Mouse (Mus musculus): ENCODE measurements around the gene Mei1.

Gene Mei1

GRCm38 (mm10) chr15:82151176-82151575, 81.4 kb downstream of the Mei1 start:
- no peak for DNase-seq (ENCODE audit: low spot score)

- DNase-seq (ENCODE audit: low spot score): no peak
Measured at GRCm38 (mm10) chr15:82152022-82152421, 82.2 kb downstream of the Mei1 start.

GRCm38 (mm10) chr15:82152435-82152834, 82.6 kb downstream of the Mei1 start:
- DNase-seq (ENCODE audit: low spot score): no peak

- no peak for DNase-seq (ENCODE audit: low spot score)
Measured at GRCm38 (mm10) chr15:82156298-82156697, 86.5 kb downstream of the Mei1 start.

GRCm38 (mm10) chr15:82156902-82157301, 87.1 kb downstream of the Mei1 start:
- DNase-seq (ENCODE audit: low spot score): no peak

GRCm38 (mm10) chr15:82158243-82159035, 88.6 kb downstream of the Mei1 start:
- DNase-seq (ENCODE audit: low spot score): no peak

- no peak for DNase-seq (ENCODE audit: low spot score)
Measured at GRCm38 (mm10) chr15:82159471-82159870, 89.7 kb downstream of the Mei1 start.

- DNase-seq (ENCODE audit: low spot score): no peak
Measured at GRCm38 (mm10) chr15:82160731-82161640, 91.2 kb downstream of the Mei1 start.

- DNase-seq (ENCODE audit: low spot score): no peak
Measured at GRCm38 (mm10) chr15:82161965-82162600, 92.3 kb downstream of the Mei1 start.

GRCm38 (mm10) chr15:82163356-82164060, 93.7 kb downstream of the Mei1 start:
- DNase-seq (ENCODE audit: low spot score): no peak

GRCm38 (mm10) chr15:82164061-82164399, 94.2 kb downstream of the Mei1 start:
- DNase-seq (ENCODE audit: low spot score): no peak

GRCm38 (mm10) chr15:82164496-82164895, 94.7 kb downstream of the Mei1 start:
- DNase-seq (ENCODE audit: low spot score): no peak

- peak; percentile 61 for DNase-seq (ENCODE audit: low spot score)
Measured at GRCm38 (mm10) chr15:82165332-82166239, 95.8 kb downstream of the Mei1 start.

GRCm38 (mm10) chr15:82166240-82167100, 96.7 kb downstream of the Mei1 start:
- DNase-seq (ENCODE audit: low spot score): no peak

GRCm38 (mm10) chr15:82167201-82168168, 97.7 kb downstream of the Mei1 start:
- DNase-seq (ENCODE audit: low spot score): no peak

- DNase-seq (ENCODE audit: low spot score): no peak
Measured at GRCm38 (mm10) chr15:82169671-82170070, 99.9 kb downstream of the Mei1 start.

- DNase-seq (ENCODE audit: low spot score): no peak
Measured at GRCm38 (mm10) chr15:82170437-82171377, 100.9 kb downstream of the Mei1 start.

- DNase-seq (ENCODE audit: low spot score): no peak
Measured at GRCm38 (mm10) chr15:82172648-82173047, 102.9 kb downstream of the Mei1 start.
